Mouse (Mus musculus): ENCODE data around the gene Cdk18.

DNA sequence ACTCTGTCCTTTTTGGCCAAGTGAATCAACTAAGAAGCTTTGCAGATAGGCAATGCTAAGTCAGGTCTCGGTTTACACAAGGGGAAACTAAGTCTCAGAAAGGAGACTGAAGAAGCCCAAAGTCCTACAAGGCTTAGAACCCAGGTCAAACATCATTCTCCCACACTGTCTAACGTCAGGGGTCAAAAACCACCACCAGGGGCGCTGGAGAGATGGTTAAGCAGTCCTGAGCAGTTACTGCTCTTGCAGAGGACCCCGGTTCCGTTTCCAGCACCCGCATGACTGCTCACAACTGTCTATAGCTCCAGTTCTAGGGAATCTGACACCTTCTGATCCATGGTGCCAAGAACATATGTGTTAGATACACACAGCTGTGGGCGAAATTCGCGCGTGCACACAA is 687 bp upstream of the Cdk18 start:
- TF ChIP-seq ZNF384 (IDR thresholded peaks at IDR 0.05; ENCODE audit: low read depth, low read length) (no peak), HCFC1 (IDR thresholded peaks at IDR 0.05; ENCODE audit: borderline replicate concordance, insufficient read depth, low read length) (no peak), CHD2 (IDR thresholded peaks at IDR 0.05; ENCODE audit: low read depth, low read length) (no peak)
